Mouse (Mus musculus) heart, embryonic 13.5 days (tissue): ENCODE results near the gene Plekhh3. TPM values are rescaled to one million over a fixed set of nuclear protein-coding genes. Genes with fewer than 3 reads are reported as not detected.
"Not testable (repeated sequence)": the region's sequence is repeated elsewhere in the genome, so short reads cannot be mapped to it uniquely, and the experiment has no call there.

Experiments
- ATAC-seq: fragments of 200-750 bp; cut with Nextera tagmentation; 2 replicates; pipeline ENCODE4 v1.8.0; 2017; ENCODE audit warnings: moderate TSS enrichment; ENCODE audit not compliant: insufficient number of reproducible peaks, low FRiP score, low TSS enrichment; ENCODE audit errors: extremely low read depth
- H3K27ac ChIP-seq: fragments of 300-500 bp; sonication (generic); replicated peaks from 2 replicates; pipeline ENCODE4 v1.5.1; 2015; ENCODE audit warnings: moderate library complexity, mild to moderate bottlenecking, inconsistent platforms
- H3K27me3 ChIP-seq: fragments of 300-500 bp; sonication (generic); replicated peaks from 2 replicates; pipeline ENCODE4 v1.6.1; 2015; ENCODE audit warnings: mild to moderate bottlenecking, inconsistent platforms
- H3K36me3 ChIP-seq: fragments of 300-500 bp; sonication (generic); 2 replicates; pipeline ENCODE4 v1.6.1; 2015; ENCODE audit warnings: mild to moderate bottlenecking, inconsistent platforms
- H3K4me1 ChIP-seq: fragments of 300-500 bp; sonication (generic); 2 replicates; pipeline ENCODE4 v1.6.1; 2015; ENCODE audit warnings: inconsistent platforms
- H3K4me2 ChIP-seq: fragments of 300-500 bp; sonication (generic); 2 replicates; pipeline ENCODE4 v1.6.1; 2015; ENCODE audit warnings: inconsistent platforms, mild to moderate bottlenecking, moderate library complexity
- H3K4me3 ChIP-seq: fragments of 300-500 bp; sonication (generic); 2 replicates; pipeline ENCODE4 v1.5.1; 2015; ENCODE audit warnings: moderate library complexity, mild to moderate bottlenecking, inconsistent platforms
- H3K9ac ChIP-seq: fragments of 300-500 bp; sonication (generic); 2 replicates; pipeline ENCODE4 v1.6.1; 2015; ENCODE audit warnings: inconsistent platforms, mild to moderate bottlenecking, moderate library complexity
- H3K9me3 ChIP-seq: fragments of 300-500 bp; sonication (generic); 2 replicates; pipeline ENCODE4 v1.6.1; 2016; ENCODE audit warnings: inconsistent platforms
- WGBS: fragments of 180-500 bp; shearing (Covaris S2); methylation state at CpG from one replicate; pipeline ENCODE4 v1.1.7; 2015; ENCODE audit warnings: mixed read lengths; 5-methylcytosine and 5-hydroxymethylcytosine counted together
- polyA plus RNA-seq: library from polyadenylated mRNA; unstranded; fragments of >200 nt; fragmentation: Nextera tagmentation; extraction: Ambion mirVana; gene quantifications from 2 replicates; pipeline ENCODE4 v1.2.1, GENCODE M21; 2015

Gene Plekhh3
- polyA plus RNA-seq, 1 experiment from 2014 or later = 8.5 TPM

- peak overlapping the region; percentile 39 for H3K4me2 ChIP-seq
- H3K36me3 ChIP-seq = peaks cover 22% of the 10 kb centered on the region
- no peaks in the 10 kb centered on the region for H3K27me3 ChIP-seq
- H3K9ac ChIP-seq = peak overlapping the region; percentile 5; the same call in 1 of the 2 replicates
- peak overlapping the region; percentile 83 for H3K27ac ChIP-seq
- 20% methylated on average over 18 of the region's 18 CpGs for WGBS
- no peaks in the 10 kb centered on the region for H3K9me3 ChIP-seq
- no peak overlapping the region for H3K4me3 ChIP-seq
- peak; percentile 45; the same call in 1 of the 2 replicates for ATAC-seq
- peaks cover 29% of the 10 kb centered on the region for H3K4me1 ChIP-seq
These were observed 40.9 kb downstream of the Plekhh3 start for GRCm38 (mm10) chr11:101130056-101130756.

DNA sequence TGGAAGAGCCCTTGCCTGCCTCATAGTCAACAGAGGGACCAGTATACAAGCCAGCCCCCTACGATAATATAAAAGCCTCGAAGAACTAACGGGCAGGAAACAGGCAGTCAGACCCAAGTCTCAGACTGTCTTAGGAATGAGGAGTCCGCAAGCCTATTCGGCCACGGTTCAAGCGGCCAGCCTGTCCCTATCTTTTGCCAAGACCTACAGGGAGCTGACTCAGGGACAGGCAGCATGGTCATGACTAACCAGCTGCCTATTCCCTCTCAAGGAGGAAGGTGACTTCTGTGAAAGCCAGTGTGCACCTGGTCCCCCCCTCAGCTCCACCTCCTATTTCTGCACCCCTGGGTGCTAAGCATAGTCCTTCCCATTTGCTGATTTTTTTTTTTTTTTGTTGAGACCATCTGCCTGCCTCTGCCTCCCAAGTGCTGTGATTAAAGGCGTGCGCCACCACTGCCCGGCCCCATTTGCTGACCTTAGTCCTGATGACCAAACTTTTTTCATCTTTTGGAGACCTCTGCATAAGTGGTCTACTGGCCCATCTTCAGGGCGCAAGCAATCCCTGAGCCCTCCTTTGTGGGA lies 42.1 kb downstream of the Plekhh3 start:
- no peak overlapping the region for H3K27ac ChIP-seq
- 84% methylated on average over 11 of the region's 11 CpGs for WGBS

GRCm38 (mm10) chr11:101127075-101127474 lies 44.1 kb downstream of the Plekhh3 start:
- Histone ChIP-seq H3K4me2 (no peak overlapping the region), H3K4me3 (no peak overlapping the region), H3K36me3 (peaks cover 52% of the 10 kb centered on the region), H3K4me1 (peaks cover 18% of the 10 kb centered on the region), H3K27ac (no peak overlapping the region), H3K9me3 (no peaks in the 10 kb centered on the region), H3K9ac (no peak overlapping the region), H3K27me3 (no peaks in the 10 kb centered on the region)
- WGBS = 90% methylated on average over 1 of the region's 1 CpGs
- ATAC-seq = no peak

More for the DNA sequence above, 42.1 kb downstream of the Plekhh3 start:
- Histone ChIP-seq H3K4me2 (no peak overlapping the region), H3K9ac (no peak overlapping the region), H3K4me1 (peaks cover 21% of the 10 kb centered on the region), H3K9me3 (no peaks in the 10 kb centered on the region), H3K36me3 (peaks cover 31% of the 10 kb centered on the region), H3K27me3 (no peaks in the 10 kb centered on the region), H3K4me3 (no peak overlapping the region)
- no peak for ATAC-seq

DNA sequence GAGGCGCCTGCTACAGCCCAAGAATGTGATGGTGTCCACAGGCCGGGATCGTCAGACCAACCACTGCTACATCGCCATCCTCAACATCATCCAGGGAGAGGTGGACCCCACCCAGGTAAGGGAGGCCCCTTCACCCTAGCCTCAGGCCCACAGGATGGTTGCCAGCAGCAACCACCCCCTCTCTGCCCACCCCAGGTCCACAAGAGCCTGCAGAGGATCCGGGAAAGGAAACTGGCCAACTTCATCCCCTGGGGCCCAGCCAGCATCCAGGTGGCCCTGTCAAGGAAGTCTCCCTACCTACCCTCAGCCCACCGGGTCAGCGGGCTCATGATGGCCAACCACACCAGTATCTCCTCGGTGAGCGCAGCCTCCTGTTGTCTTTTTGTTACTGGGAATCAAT lies 46.1 kb downstream of the Plekhh3 start:
- Histone ChIP-seq H3K4me1 (peaks cover 19% of the 10 kb centered on the region), H3K36me3 (peaks cover 58% of the 10 kb centered on the region)
- not testable (repeated sequence) for ATAC-seq, H3K27ac ChIP-seq, H3K4me2 ChIP-seq, H3K4me3 ChIP-seq, H3K9me3 ChIP-seq, H3K9ac ChIP-seq, H3K27me3 ChIP-seq
- WGBS = 94% methylated on average over 9 of the region's 9 CpGs

DNA sequence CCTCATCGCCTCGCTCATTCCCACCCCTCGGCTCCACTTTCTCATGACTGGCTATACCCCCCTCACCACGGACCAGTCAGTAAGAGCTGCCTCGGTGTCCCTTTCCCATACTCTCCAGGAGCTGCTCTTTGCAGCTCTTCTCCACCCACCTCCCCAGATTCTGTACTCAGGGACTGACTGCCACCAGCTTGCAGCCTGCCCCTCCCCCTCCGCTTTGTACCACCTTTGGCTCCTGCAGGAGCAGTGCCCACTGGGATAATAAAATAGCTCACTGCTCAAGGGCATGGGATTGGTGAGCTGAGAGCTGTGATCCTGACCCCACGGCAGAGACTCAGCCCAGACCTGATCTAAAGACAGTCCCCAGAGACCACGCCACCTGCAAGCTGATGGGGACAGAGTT lies 46.7 kb downstream of the Plekhh3 start:
- peaks cover 58% of the 10 kb centered on the region for H3K36me3 ChIP-seq
- ATAC-seq = not testable (repeated sequence)

GRCm38 (mm10) chr11:101120545-101121188 lies 50.5 kb downstream of the Plekhh3 start:
- no peak for ATAC-seq
- WGBS = 19% methylated on average over 19 of the region's 19 CpGs
- Histone ChIP-seq H3K9me3 (no peaks in the 10 kb centered on the region), H3K4me1 (peaks cover 43% of the 10 kb centered on the region), H3K4me3 (peak overlapping the region; percentile 81), H3K27ac (peak overlapping the region; percentile 94), H3K36me3 (peaks cover 48% of the 10 kb centered on the region), H3K4me2 (peak overlapping the region; percentile 99), H3K9ac (peak overlapping the region; percentile 93), H3K27me3 (no peaks in the 10 kb centered on the region)

More for the DNA sequence above, 46.7 kb downstream of the Plekhh3 start:
- H3K9me3 ChIP-seq, H3K27me3 ChIP-seq, H3K9ac ChIP-seq, H3K27ac ChIP-seq, H3K4me3 ChIP-seq, H3K4me2 ChIP-seq: not testable (repeated sequence)
- 91% methylated on average over 8 of the region's 8 CpGs for WGBS
- H3K4me1 ChIP-seq = peaks cover 17% of the 10 kb centered on the region

GRCm38 (mm10) chr11:101119761-101120544 lies 51.2 kb downstream of the Plekhh3 start, which contains the start of the genes Retreg3 and Tubg1:
Retreg3 (minus strand) TSS chr11:101119893.
Tubg1 (plus strand) TSS chr11:101119938.
- H3K4me3 ChIP-seq = peak within 1 kb of the TSS; percentile 81
- no peaks in the 10 kb centered on the region for H3K27me3 ChIP-seq
- H3K36me3 ChIP-seq = peaks cover 41% of the 10 kb centered on the region
- ATAC-seq = peak; percentile 95
- H3K9me3 ChIP-seq = no peaks in the 10 kb centered on the region
- WGBS = under 1% methylated on average over 61 of the region's 61 CpGs
- H3K4me2 ChIP-seq = peak within 1 kb of the TSS; percentile 99
- H3K4me1 ChIP-seq = peaks cover 49% of the 10 kb centered on the region
- H3K27ac ChIP-seq = peak within 1 kb of the TSS; percentile 94
- peak within 1 kb of the TSS; percentile 93 for H3K9ac ChIP-seq

DNA sequence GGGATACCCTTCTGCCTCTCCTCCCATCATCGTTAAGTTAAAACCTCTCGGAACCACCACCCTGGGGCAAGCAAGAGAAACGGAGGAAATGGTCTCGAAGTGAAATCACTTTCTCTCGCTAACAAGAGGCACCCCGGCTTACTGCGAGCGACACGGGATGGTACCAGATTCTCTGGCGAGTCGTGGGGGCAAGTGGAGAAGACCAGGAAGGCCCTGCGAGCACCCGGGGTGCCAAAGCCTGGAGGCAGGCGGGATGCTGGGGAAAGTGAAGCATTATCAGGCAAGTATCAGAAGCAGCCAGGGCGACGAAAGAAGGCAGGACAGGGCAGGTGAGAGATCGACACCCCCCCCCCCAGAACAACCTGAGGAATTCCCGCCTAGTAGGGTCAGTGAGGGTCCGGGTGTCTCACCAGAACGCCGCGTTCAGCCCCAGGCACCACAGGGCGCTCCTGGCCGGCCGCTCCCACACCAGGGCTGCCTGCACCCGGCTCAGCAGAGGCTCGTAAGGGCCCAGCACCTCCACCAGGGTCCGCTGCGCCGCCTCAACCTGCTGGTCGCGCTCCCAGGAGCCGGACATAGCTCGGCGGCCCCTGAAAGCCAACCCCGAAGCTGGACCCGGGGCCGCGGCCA lies 51.9 kb downstream of the Plekhh3 start:
- H3K36me3 ChIP-seq = peaks cover 35% of the 10 kb centered on the region
- H3K4me3 ChIP-seq = peak overlapping the region; percentile 81
- no peaks in the 10 kb centered on the region for H3K9me3 ChIP-seq
- H3K27ac ChIP-seq = peak overlapping the region; percentile 94
- peak overlapping the region; percentile 91 for H3K9ac ChIP-seq
- WGBS = under 1% methylated on average over 36 of the region's 39 CpGs
- peak overlapping the region; percentile 99 for H3K4me2 ChIP-seq
- peak; percentile 73 for ATAC-seq
- no peaks in the 10 kb centered on the region for H3K27me3 ChIP-seq
- H3K4me1 ChIP-seq = peaks cover 50% of the 10 kb centered on the region

- Histone ChIP-seq H3K27ac (0 out of 2 replicates have a peak overlapping the region, but pooled peaks have one; percentile 8), H3K36me3 (peaks cover 32% of the 10 kb centered on the region), H3K9me3 (peaks cover under 1% of the 10 kb centered on the region; the same call in 1 of the 2 replicates), H3K4me2 (peak overlapping the region; percentile 99), H3K4me1 (peaks cover 50% of the 10 kb centered on the region), H3K9ac (peak overlapping the region; percentile 91), H3K27me3 (no peaks in the 10 kb centered on the region), H3K4me3 (peak overlapping the region; percentile 81)
- no peak for ATAC-seq
- 28% methylated on average over 4 of the region's 4 CpGs for WGBS
These were observed 53.0 kb downstream of the Plekhh3 start for GRCm38 (mm10) chr11:101118105-101118504.

GRCm38 (mm10) chr11:101115564-101115963 lies 55.6 kb downstream of the Plekhh3 start:
- Histone ChIP-seq H3K27ac (0 out of 2 replicates have a peak overlapping the region, but pooled peaks have one; percentile 1), H3K4me3 (no peak overlapping the region), H3K27me3 (no peaks in the 10 kb centered on the region), H3K4me2 (no peak overlapping the region), H3K4me1 (peaks cover 45% of the 10 kb centered on the region), H3K9ac (peak overlapping the region; percentile 65), H3K36me3 (peaks cover 24% of the 10 kb centered on the region), H3K9me3 (peaks cover 3% of the 10 kb centered on the region; the same call in 1 of the 2 replicates)
- WGBS = 70% methylated on average over 2 of the region's 2 CpGs
- ATAC-seq = no peak
